9 mouse cellular contexts compared by ENCODE assay signal in the genomic region with DNA sequence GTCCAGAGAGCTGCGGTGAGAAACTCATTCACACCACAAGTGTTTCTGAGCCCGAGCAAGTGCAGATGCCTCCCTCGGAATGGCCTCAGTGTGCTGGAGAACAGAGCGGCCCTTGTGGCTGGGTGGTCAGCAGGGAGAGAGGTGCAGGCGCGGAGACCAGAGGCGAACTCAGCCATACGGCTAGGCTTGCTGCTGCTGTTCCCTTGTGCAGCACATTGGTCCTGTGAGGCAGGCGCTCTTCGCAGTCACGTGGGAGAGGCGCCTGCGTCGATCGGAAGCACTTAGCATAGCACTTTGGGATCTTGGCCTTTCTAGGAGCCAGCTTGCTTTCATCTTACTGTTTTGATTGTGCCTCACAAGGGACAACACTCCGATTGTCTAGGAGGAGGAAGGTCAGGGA. TPM values are rescaled to one million over a fixed set of nuclear protein-coding genes. Genes with fewer than 3 reads are reported as not detected.
DNase-seq lines count a peak whose midpoint lies in the region; ATAC-seq lines count a peak whose summit lies in the region.
"Had no signal": no experiment of that assay in that cellular context is flagged by ENCODE, and none has a peak within 500 bp of the region (broad histone marks: within the 10 kb centered on the region; RNA-seq: fewer than 3 reads in every experiment).

No protein-coding gene starts in this region.

- H3K4me2 ChIP-seq in forebrain, embryonic 16.5 days (ENCODE audit: low read length) = peak overlapping the region; percentile 21; the same call in 1 of the 2 replicates
- H3K4me2 ChIP-seq in liver, embryonic 12.5 days = no peak overlapping the region

- WGBS in forebrain, embryonic 16.5 days = 44% methylated on average over 16 of the region's 16 CpGs
- 56% methylated on average over 16 of the region's 16 CpGs for WGBS in liver, embryonic 12.5 days (ENCODE audit: insufficient replicate concordance)

- no peaks in the 10 kb centered on the region for H3K27me3 ChIP-seq in forebrain, embryonic 16.5 days (replicated peaks; ENCODE audit: control insufficient read depth, insufficient read depth, low read length)
- H3K27me3 ChIP-seq in liver, embryonic 12.5 days (replicated peaks) = no peaks in the 10 kb centered on the region
- H3K27me3 ChIP-seq: Patski had no signal

- no peak overlapping the region for H3K27ac ChIP-seq in forebrain, embryonic 16.5 days (ENCODE audit: low read length)
- H3K27ac ChIP-seq in liver, embryonic 12.5 days = peak overlapping the region; percentile 10; the same call in 1 of the 2 replicates

- H3K4me3 ChIP-seq in forebrain, embryonic 16.5 days (replicated peaks; ENCODE audit: low read length) = no peak overlapping the region
- H3K4me3 ChIP-seq in liver, embryonic 12.5 days = no peak overlapping the region

- peak; percentile 38; the same call in 1 of the 2 replicates for ATAC-seq in forebrain, embryonic 16.5 days
- ATAC-seq in liver, embryonic 12.5 days = no peak
- no peak for ATAC-seq in megakaryocyte, adult 5-6 weeks (ENCODE audit: poor library complexity, severe bottlenecking)
- ATAC-seq: Patski had no signal

- no peaks in the 10 kb centered on the region for H3K36me3 ChIP-seq in forebrain, embryonic 16.5 days (ENCODE audit: control insufficient read depth, insufficient read depth)
- H3K36me3 ChIP-seq in liver, embryonic 12.5 days = no peaks in the 10 kb centered on the region

- no peaks in the 10 kb centered on the region for H3K9me3 ChIP-seq in forebrain, embryonic 16.5 days (ENCODE audit: control insufficient read depth, low read length)
- H3K9me3 ChIP-seq in liver, embryonic 12.5 days (replicated peaks) = no peaks in the 10 kb centered on the region

- peak; percentile 16 for DNase-seq in kidney, adult 9 months
- DNase-seq in kidney, adult 8-10 months = no peak
- DNase-seq in brain, adult 2 months (ENCODE audit: low read depth, low spot score) = peak; percentile 68
- no peak for DNase-seq in testis, postnatal 14 days (ENCODE audit: low spot score)
- no peak for DNase-seq in ovary, postnatal 14 days (ENCODE audit: low spot score)

- H3K4me1 ChIP-seq in forebrain, embryonic 16.5 days (replicated peaks; ENCODE audit: control insufficient read depth, insufficient read depth, low read length) = peaks cover 8% of the 10 kb centered on the region; the same call in 1 of the 2 replicates
- peaks cover 18% of the 10 kb centered on the region; the same call in 1 of the 2 replicates for H3K4me1 ChIP-seq in liver, embryonic 12.5 days

- no peak overlapping the region for H3K9ac ChIP-seq in forebrain, embryonic 16.5 days (replicated peaks; ENCODE audit: low read depth, low read length)
- H3K9ac ChIP-seq in liver, embryonic 12.5 days = no peak overlapping the region

RNA-seq across cellular contexts. Expression of a gene that starts 45.7 kb away (rescaled TPM):
- polyA plus RNA-seq in forebrain, embryonic 16.5 days (2015; fragmentation: Nextera tagmentation; extraction: Ambion mirVana) = 26.1 and 30.2 TPM in 2 replicates
- 11.9 and 12.3 TPM in 2 replicates for polyA plus RNA-seq in liver, embryonic 12.5 days (2016; fragmentation: Nextera tagmentation; extraction: Ambion mirVana)
- 17.0 and 19.9 TPM in 2 replicates for total RNA-seq in megakaryocyte, adult 5-6 weeks (2015)
- total RNA-seq in megakaryocyte, adult 5-6 weeks (2017) = 18.9 and 21.0 TPM in 2 replicates

Comparison
In these comparisons a context has a peak if more than half of its experiments do, and no peak if none do; other contexts are left out.
1. DNase-seq: peak in kidney, adult 9 months (single experiment) and brain, adult 2 months (single experiment); none in kidney, adult 8-10 months (0 of 2), testis, postnatal 14 days (single experiment) and ovary, postnatal 14 days (single experiment).